Mouse (Mus musculus) frontal cortex, adult (tissue): ENCODE data around the gene Pdzd9.

ENCODE experiments used
- ATAC-seq: cut with Nextera tagmentation; 2 replicates; pipeline ENCODE4 v1.9.2; 2017; ENCODE audit warnings: mild to moderate bottlenecking, moderate library complexity, mixed read lengths; ENCODE audit not compliant: low TSS enrichment

Pdzd9 gene

GRCm38 (mm10) chr7:120635821-120636220 is 34.3 kb downstream of the Pdzd9 start:
- no peak for ATAC-seq

GRCm38 (mm10) chr7:120635362-120635781 is 34.8 kb downstream of the Pdzd9 start:
- ATAC-seq = no peak

DNA sequence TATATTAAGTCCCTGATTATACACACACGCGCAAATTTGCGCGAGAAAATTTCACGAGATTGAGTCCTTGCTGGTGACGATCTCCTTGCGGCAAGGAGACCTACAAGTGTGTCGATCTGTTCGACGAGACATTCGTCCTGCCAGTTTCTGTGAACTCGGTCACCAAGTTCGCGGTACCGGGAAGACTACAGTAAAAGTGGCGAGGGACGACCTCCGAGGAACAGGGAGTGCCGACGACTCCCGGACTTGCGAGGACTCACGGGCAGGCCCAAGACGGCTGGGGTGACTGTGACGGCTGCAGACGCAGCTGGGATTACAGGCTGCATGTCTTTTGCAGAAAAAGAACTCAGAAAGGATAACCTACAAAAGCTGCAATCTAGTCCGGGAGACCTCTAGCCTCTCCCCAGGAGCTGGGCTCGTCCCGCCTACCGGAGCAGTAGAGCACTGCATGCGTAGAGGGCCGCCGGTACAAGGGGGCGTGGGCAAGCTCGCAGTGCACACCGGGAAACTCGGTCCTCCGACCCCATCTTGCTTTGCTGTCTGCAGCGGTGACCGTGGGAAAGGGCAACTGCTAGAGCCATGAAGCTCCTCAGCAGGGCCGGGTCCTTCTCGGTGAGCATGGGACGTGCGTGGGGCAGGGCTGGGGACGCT is 35.3 kb downstream of the Pdzd9 start, which contains the start of gene Uqcrc2:
Gene Uqcrc2 (plus strand): TSS at position 466 of the 651 bp plus-strand sequence.
- peak; percentile 98 for ATAC-seq

GRCm38 (mm10) chr7:120634301-120634700 is 35.8 kb downstream of the Pdzd9 start:
- no peak for ATAC-seq

- peak; percentile 72 for ATAC-seq
Observed at GRCm38 (mm10) chr7:120632518-120632917, 37.6 kb downstream of the Pdzd9 start.

DNA sequence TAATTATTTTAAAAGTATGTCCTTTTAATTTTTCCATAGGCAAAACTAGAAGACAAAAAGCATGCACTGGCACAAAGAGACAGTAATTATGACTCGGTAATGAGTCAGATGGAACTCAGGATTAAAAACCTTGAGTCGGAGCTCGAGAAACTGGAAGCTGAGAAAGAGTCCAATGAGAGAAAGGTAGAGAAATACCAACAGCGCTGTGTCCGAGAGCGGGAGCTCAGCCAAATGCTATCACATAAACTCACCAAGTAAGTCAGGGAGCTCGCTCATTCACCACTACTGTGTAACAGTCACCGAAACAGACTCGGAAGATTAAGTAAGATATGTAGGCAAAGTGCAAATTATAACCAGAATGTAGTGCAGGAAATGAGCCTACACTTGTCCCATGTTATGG is 49.3 kb downstream of the Pdzd9 start:
- no peak for ATAC-seq

- ATAC-seq = no peak
Observed at GRCm38 (mm10) chr7:120620075-120620771, 49.9 kb downstream of the Pdzd9 start.
